Mouse (Mus musculus) kidney, adult 2 months (tissue): ENCODE results near the gene Tnk1. TPM values are rescaled to one million over a fixed set of nuclear protein-coding genes. Genes with fewer than 3 reads are reported as not detected.
A peak's percentile ranks its signal among the peaks of the same experiment; 100 is the strongest.

Experiments
- DNase-seq: peaks from one replicate; pipeline ENCODE4 v3.0.0; 2021
- H3K27ac ChIP-seq: fragments of 200-500 bp; 2 replicates; pipeline ENCODE4 v1.5.1; 2012; ENCODE audit warnings: low read depth, low read length, control low read depth, inconsistent platforms; ENCODE audit not compliant: insufficient read depth
- H3K27me3 ChIP-seq: fragments of 200-500 bp; replicated peaks from 2 replicates; pipeline ENCODE4 v1.6.1; 2012; ENCODE audit warnings: mild to moderate bottlenecking, moderate library complexity, low read length, inconsistent platforms; ENCODE audit not compliant: control insufficient read depth, insufficient read depth
- H3K36me3 ChIP-seq: fragments of 200-500 bp; 2 replicates; pipeline ENCODE4 v1.6.1; 2012; ENCODE audit warnings: mild to moderate bottlenecking, moderate library complexity, low read length, inconsistent platforms; ENCODE audit not compliant: control insufficient read depth, insufficient read depth
- H3K4me1 ChIP-seq: fragments of 200-500 bp; 2 replicates; pipeline ENCODE4 v1.6.1; 2011; ENCODE audit warnings: low read length; ENCODE audit not compliant: control insufficient read depth, insufficient read depth
- H3K4me3 ChIP-seq: fragments of 200-500 bp; 2 replicates; pipeline ENCODE4 v1.5.1; 2011; ENCODE audit warnings: mild to moderate bottlenecking, low read depth, low read length, control low read depth; ENCODE audit not compliant: insufficient read depth
- CTCF ChIP-seq: fragments of 200-500 bp; conservative IDR thresholded peaks from 2 replicates; pipeline ENCODE4 v1.5.1; 2011; ENCODE audit warnings: low read depth, mild to moderate bottlenecking, control low read depth, low read length, moderate library complexity, mixed read lengths; ENCODE audit not compliant: insufficient read depth, insufficient read length
- POLR2A ChIP-seq: fragments of 200-500 bp; IDR thresholded peaks from one replicate; pipeline ENCODE4 v1.6.1; 2011; ENCODE audit warnings: low read depth, low read length, control low read depth
- WGBS: fragments of 180-500 bp; shearing (Covaris S2); methylation state at CpG from one replicate; pipeline ENCODE4 v1.1.7; 2018; 5-methylcytosine and 5-hydroxymethylcytosine counted together
- polyA plus RNA-seq: library from polyadenylated mRNA; depleted of rRNA; stranded (reverse); fragments of >200 nt; gene quantifications from 2 replicates; pipeline ENCODE4 v1.2.3, GENCODE M21; 2012

Tnk1 gene
- polyA plus RNA-seq, 1 experiment, result 7.9 TPM

GRCm38 (mm10) chr11:69806378-69806777 lies 52.2 kb downstream of the Tnk1 start:
- Histone ChIP-seq H3K4me3 (no peak overlapping the region), H3K27me3 (no peaks in the 10 kb centered on the region; the same call in 1 of the 2 replicates), H3K27ac (no peak overlapping the region), H3K36me3 (no peaks in the 10 kb centered on the region), H3K4me1 (peaks cover 16% of the 10 kb centered on the region; the same call in 1 of the 2 replicates)
- DNase-seq, result no peak
- TF ChIP-seq CTCF, result 0 out of 2 replicates have a peak, but pooled peaks have one; percentile 6
- no peak for TF ChIP-seq POLR2A
- WGBS, result 90% methylated on average over 4 of the region's 4 CpGs

- TF ChIP-seq POLR2A (no peak), CTCF (no peak)
- H3K36me3 ChIP-seq, result no peaks in the 10 kb centered on the region
- DNase-seq, result peak; percentile 93
- H3K27ac ChIP-seq, result 0 out of 2 replicates have a peak within 1 kb of the TSS, but pooled peaks have one; percentile 18
- peak within 1 kb of the TSS; percentile 45 for H3K4me3 ChIP-seq
- 12% methylated on average over 29 of the region's 29 CpGs for WGBS
- H3K4me1 ChIP-seq, result peaks cover 20% of the 10 kb centered on the region
- H3K27me3 ChIP-seq, result no peaks in the 10 kb centered on the region; the same call in 1 of the 2 replicates
These were observed 53.3 kb downstream of the Tnk1 start, which contains the start of gene Tmem102 for GRCm38 (mm10) chr11:69804972-69805909. Gene Tmem102, minus strand, starts transcription at chr11:69805624.

GRCm38 (mm10) chr11:69804652-69804940 lies 53.9 kb downstream of the Tnk1 start:
- H3K27me3 ChIP-seq, result no peaks in the 10 kb centered on the region; the same call in 1 of the 2 replicates
- H3K36me3 ChIP-seq, result no peaks in the 10 kb centered on the region
- peak overlapping the region; percentile 45 for H3K4me3 ChIP-seq
- no peak for TF ChIP-seq CTCF
- no peak for TF ChIP-seq POLR2A
- 11% methylated on average over 12 of the region's 12 CpGs for WGBS
- H3K27ac ChIP-seq, result 0 out of 2 replicates have a peak overlapping the region, but pooled peaks have one; percentile 17
- peak; percentile 67 for DNase-seq
- peaks cover 20% of the 10 kb centered on the region for H3K4me1 ChIP-seq

- Histone ChIP-seq H3K27me3 (no peaks in the 10 kb centered on the region; the same call in 1 of the 2 replicates), H3K4me3 (peak overlapping the region; percentile 45), H3K27ac (peak overlapping the region; percentile 18; the same call in 1 of the 2 replicates), H3K4me1 (peaks cover 20% of the 10 kb centered on the region), H3K36me3 (no peaks in the 10 kb centered on the region)
- WGBS, result 2% methylated on average over 60 of the region's 60 CpGs
- DNase-seq, result peak; percentile 90
- TF ChIP-seq POLR2A (no peak), CTCF (peak; percentile 57)
These were observed 54.5 kb downstream of the Tnk1 start for GRCm38 (mm10) chr11:69803786-69804651.

GRCm38 (mm10) chr11:69803328-69803727 lies 55.2 kb downstream of the Tnk1 start:
- WGBS, result 5% methylated on average over 12 of the region's 12 CpGs
- DNase-seq, result no peak
- Histone ChIP-seq H3K27ac (no peak overlapping the region), H3K27me3 (no peaks in the 10 kb centered on the region; the same call in 1 of the 2 replicates), H3K4me3 (peak overlapping the region; percentile 45), H3K36me3 (no peaks in the 10 kb centered on the region), H3K4me1 (peaks cover 20% of the 10 kb centered on the region)
- no peak for TF ChIP-seq CTCF
- TF ChIP-seq POLR2A, result no peak

GRCm38 (mm10) chr11:69802648-69803105 lies 55.9 kb downstream of the Tnk1 start:
- Histone ChIP-seq H3K4me1 (peaks cover 20% of the 10 kb centered on the region), H3K36me3 (no peaks in the 10 kb centered on the region), H3K27me3 (no peaks in the 10 kb centered on the region; the same call in 1 of the 2 replicates), H3K27ac (no peak overlapping the region), H3K4me3 (peak overlapping the region; percentile 45)
- TF ChIP-seq CTCF (no peak), POLR2A (no peak)
- 2% methylated on average over 33 of the region's 33 CpGs for WGBS
- peak; percentile 87 for DNase-seq
